Mouse (Mus musculus): ENCODE results near the gene Neb. TPM values are rescaled to one million over a fixed set of nuclear protein-coding genes. Genes with fewer than 3 reads are reported as not detected.

Gene Neb
- polyA plus RNA-seq, 1 experiment from 2014 or later = 2.2 TPM

- no peaks in the 10 kb centered on the region for H3K36me3 ChIP-seq (ENCODE audit: control insufficient read depth, insufficient read depth, low read length)
- 35% methylated on average over 8 of the region's 8 CpGs for WGBS
These were observed 44.8 kb upstream of the Neb start for GRCm38 (mm10) chr2:52422871-52423610.

GRCm38 (mm10) chr2:52421197-52421596 is 42.9 kb upstream of the Neb start:
- Histone ChIP-seq H3K27me3 (ENCODE audit: control insufficient read depth, insufficient read depth, low read length) (no peaks in the 10 kb centered on the region), H3K9ac (ENCODE audit: low read length) (peak overlapping the region; percentile 44), H3K4me1 (ENCODE audit: control insufficient read depth in 2 of 2, insufficient read depth in 2 of 2, low read length in 2 of 2) (peaks cover 15 to 46% of the 10 kb centered on the region in 2 experiments), H3K4me2 (ENCODE audit: low read length) (peak overlapping the region; percentile 67), H3K9me3 (ENCODE audit: control insufficient read depth, low read length) (no peaks in the 10 kb centered on the region), H3K4me3 (ENCODE audit: control insufficient read depth in 1 of 2, insufficient read depth in 1 of 2, low read depth in 1 of 2, low read length in 2 of 2) (no peak overlapping the region), H3K27ac (replicated peaks in 1 of 2; ENCODE audit: control insufficient read depth in 1 of 2, insufficient read depth in 1 of 2, low read depth in 2 of 2, low read length in 2 of 2) (peak overlapping the region in 1 of 2 experiments; percentile 15; a peak in 2 of 4 replicates), H3K36me3 (ENCODE audit: control insufficient read depth, insufficient read depth, low read length) (peaks cover 2% of the 10 kb centered on the region)
- no peak for ATAC-seq (ENCODE audit: insufficient number of reproducible peaks, insufficient read depth, low FRiP score, low read depth)
- 23% methylated on average over 6 of the region's 6 CpGs for WGBS

More at GRCm38 (mm10) chr2:52422871-52423610, 44.8 kb upstream of the Neb start:
- Histone ChIP-seq H3K9ac (ENCODE audit: low read length) (peak overlapping the region; percentile 98), H3K4me2 (ENCODE audit: low read length) (peak overlapping the region; percentile 67), H3K4me1 (ENCODE audit: control insufficient read depth in 2 of 2, insufficient read depth in 2 of 2, low read length in 2 of 2) (peaks cover 15 to 49% of the 10 kb centered on the region in 2 experiments), H3K9me3 (ENCODE audit: control insufficient read depth, low read length) (no peaks in the 10 kb centered on the region), H3K4me3 (ENCODE audit: control insufficient read depth in 1 of 2, insufficient read depth in 1 of 2, low read depth in 1 of 2, low read length in 2 of 2) (peak overlapping the region; percentile 97 to 100; a peak in 3 of 4 replicates), H3K27me3 (ENCODE audit: control insufficient read depth, insufficient read depth, low read length) (no peaks in the 10 kb centered on the region), H3K27ac (replicated peaks in 1 of 2; ENCODE audit: control insufficient read depth in 1 of 2, insufficient read depth in 1 of 2, low read depth in 2 of 2, low read length in 2 of 2) (peak overlapping the region in 1 of 2 experiments; percentile 90; a peak in 1 of 4 replicates)
- no peak for ATAC-seq (ENCODE audit: insufficient number of reproducible peaks, insufficient read depth, low FRiP score, low read depth)

GRCm38 (mm10) chr2:52420001-52420710 is 41.9 kb upstream of the Neb start:
- Histone ChIP-seq H3K27ac (replicated peaks in 1 of 2; ENCODE audit: control insufficient read depth in 1 of 2, insufficient read depth in 1 of 2, low read depth in 2 of 2, low read length in 2 of 2) (no peak overlapping the region), H3K27me3 (ENCODE audit: control insufficient read depth, insufficient read depth, low read length) (no peaks in the 10 kb centered on the region), H3K4me2 (ENCODE audit: low read length) (no peak overlapping the region; the same call in 1 of the 2 replicates), H3K9me3 (ENCODE audit: control insufficient read depth, low read length) (peaks cover 5% of the 10 kb centered on the region; the same call in 1 of the 2 replicates), H3K36me3 (ENCODE audit: control insufficient read depth, insufficient read depth, low read length) (peaks cover 12% of the 10 kb centered on the region), H3K9ac (ENCODE audit: low read length) (no peak overlapping the region), H3K4me3 (ENCODE audit: control insufficient read depth in 1 of 2, insufficient read depth in 1 of 2, low read depth in 1 of 2, low read length in 2 of 2) (no peak overlapping the region), H3K4me1 (ENCODE audit: control insufficient read depth in 2 of 2, insufficient read depth in 2 of 2, low read length in 2 of 2) (peaks cover 15 to 46% of the 10 kb centered on the region in 2 experiments)
- 70% methylated on average over 7 of the region's 7 CpGs for WGBS
- ATAC-seq (ENCODE audit: insufficient number of reproducible peaks, insufficient read depth, low FRiP score, low read depth) = no peak

GRCm38 (mm10) chr2:52419295-52419694 is 41.0 kb upstream of the Neb start:
- Histone ChIP-seq H3K36me3 (ENCODE audit: control insufficient read depth, insufficient read depth, low read length) (peaks cover 13% of the 10 kb centered on the region), H3K4me3 (ENCODE audit: control insufficient read depth in 1 of 2, insufficient read depth in 1 of 2, low read depth in 1 of 2, low read length in 2 of 2) (no peak overlapping the region), H3K27ac (replicated peaks in 1 of 2; ENCODE audit: control insufficient read depth in 1 of 2, insufficient read depth in 1 of 2, low read depth in 2 of 2, low read length in 2 of 2) (no peak overlapping the region), H3K4me1 (ENCODE audit: control insufficient read depth in 2 of 2, insufficient read depth in 2 of 2, low read length in 2 of 2) (peaks cover 15 to 46% of the 10 kb centered on the region in 2 experiments), H3K9ac (ENCODE audit: low read length) (no peak overlapping the region), H3K4me2 (ENCODE audit: low read length) (no peak overlapping the region), H3K27me3 (ENCODE audit: control insufficient read depth, insufficient read depth, low read length) (no peaks in the 10 kb centered on the region), H3K9me3 (ENCODE audit: control insufficient read depth, low read length) (peaks cover 5% of the 10 kb centered on the region; the same call in 1 of the 2 replicates)
- no peak for ATAC-seq (ENCODE audit: insufficient number of reproducible peaks, insufficient read depth, low FRiP score, low read depth)
- WGBS = 42% methylated on average over 6 of the region's 6 CpGs

- peaks cover 70% of the 10 kb centered on the region for H3K36me3 ChIP-seq (ENCODE audit: control insufficient read depth, insufficient read depth, low read length)
These were observed 34.3 kb upstream of the Neb start for GRCm38 (mm10) chr2:52412524-52413037.

GRCm38 (mm10) chr2:52406480-52406879 is 28.2 kb upstream of the Neb start:
- WGBS = 76% methylated on average over 1 of the region's 1 CpGs
- H3K9me3 ChIP-seq (ENCODE audit: control insufficient read depth, low read length) = peaks cover 21% of the 10 kb centered on the region
- no peak overlapping the region for H3K4me2 ChIP-seq (ENCODE audit: low read length)
- no peak overlapping the region for H3K9ac ChIP-seq (ENCODE audit: low read length)
- no peak for ATAC-seq (ENCODE audit: insufficient number of reproducible peaks, insufficient read depth, low FRiP score, low read depth)
- no peaks in the 10 kb centered on the region for H3K4me1 ChIP-seq (ENCODE audit: control insufficient read depth in 2 of 2, insufficient read depth in 2 of 2, low read length in 2 of 2)
- H3K27me3 ChIP-seq (ENCODE audit: control insufficient read depth, insufficient read depth, low read length) = no peaks in the 10 kb centered on the region
- H3K27ac ChIP-seq (replicated peaks in 1 of 2; ENCODE audit: control insufficient read depth in 1 of 2, insufficient read depth in 1 of 2, low read depth in 2 of 2, low read length in 2 of 2) = no peak overlapping the region
- H3K36me3 ChIP-seq (ENCODE audit: control insufficient read depth, insufficient read depth, low read length) = peaks cover 90% of the 10 kb centered on the region
- H3K4me3 ChIP-seq (ENCODE audit: control insufficient read depth in 1 of 2, insufficient read depth in 1 of 2, low read depth in 1 of 2, low read length in 2 of 2) = no peak overlapping the region

More at GRCm38 (mm10) chr2:52412524-52413037, 34.3 kb upstream of the Neb start:
- H3K4me1 ChIP-seq (ENCODE audit: control insufficient read depth in 2 of 2, insufficient read depth in 2 of 2, low read length in 2 of 2) = no peaks in the 10 kb centered on the region
- no peak overlapping the region for H3K9ac ChIP-seq (ENCODE audit: low read length)
- H3K4me2 ChIP-seq (ENCODE audit: low read length) = no peak overlapping the region
- no peak for ATAC-seq (ENCODE audit: insufficient number of reproducible peaks, insufficient read depth, low FRiP score, low read depth)
- no peak overlapping the region for H3K27ac ChIP-seq (replicated peaks in 1 of 2; ENCODE audit: control insufficient read depth in 1 of 2, insufficient read depth in 1 of 2, low read depth in 2 of 2, low read length in 2 of 2)
- no peak overlapping the region for H3K4me3 ChIP-seq (ENCODE audit: control insufficient read depth in 1 of 2, insufficient read depth in 1 of 2, low read depth in 1 of 2, low read length in 2 of 2)
- H3K9me3 ChIP-seq (ENCODE audit: control insufficient read depth, low read length) = peaks cover 26% of the 10 kb centered on the region
- WGBS = 88% methylated on average over 5 of the region's 5 CpGs
- H3K27me3 ChIP-seq (ENCODE audit: control insufficient read depth, insufficient read depth, low read length) = no peaks in the 10 kb centered on the region

- no peak overlapping the region for H3K9ac ChIP-seq (ENCODE audit: low read length)
- H3K4me1 ChIP-seq (ENCODE audit: control insufficient read depth in 2 of 2, insufficient read depth in 2 of 2, low read length in 2 of 2) = no peaks in the 10 kb centered on the region
- no peak for ATAC-seq (ENCODE audit: insufficient number of reproducible peaks, insufficient read depth, low FRiP score, low read depth)
- no peak overlapping the region for H3K27ac ChIP-seq (replicated peaks in 1 of 2; ENCODE audit: control insufficient read depth in 1 of 2, insufficient read depth in 1 of 2, low read depth in 2 of 2, low read length in 2 of 2)
- H3K4me2 ChIP-seq (ENCODE audit: low read length) = no peak overlapping the region
- no peak overlapping the region for H3K4me3 ChIP-seq (ENCODE audit: control insufficient read depth in 1 of 2, insufficient read depth in 1 of 2, low read depth in 1 of 2, low read length in 2 of 2)
- peaks cover 10% of the 10 kb centered on the region for H3K9me3 ChIP-seq (ENCODE audit: control insufficient read depth, low read length)
- peaks cover 85% of the 10 kb centered on the region for H3K36me3 ChIP-seq (ENCODE audit: control insufficient read depth, insufficient read depth, low read length)
- no peaks in the 10 kb centered on the region for H3K27me3 ChIP-seq (ENCODE audit: control insufficient read depth, insufficient read depth, low read length)
- 95% methylated on average over 5 of the region's 5 CpGs for WGBS
These were observed 27.0 kb upstream of the Neb start for GRCm38 (mm10) chr2:52405238-52405637.

All from heart, embryonic 14.5 days (tissue).